In the genomic region with DNA sequence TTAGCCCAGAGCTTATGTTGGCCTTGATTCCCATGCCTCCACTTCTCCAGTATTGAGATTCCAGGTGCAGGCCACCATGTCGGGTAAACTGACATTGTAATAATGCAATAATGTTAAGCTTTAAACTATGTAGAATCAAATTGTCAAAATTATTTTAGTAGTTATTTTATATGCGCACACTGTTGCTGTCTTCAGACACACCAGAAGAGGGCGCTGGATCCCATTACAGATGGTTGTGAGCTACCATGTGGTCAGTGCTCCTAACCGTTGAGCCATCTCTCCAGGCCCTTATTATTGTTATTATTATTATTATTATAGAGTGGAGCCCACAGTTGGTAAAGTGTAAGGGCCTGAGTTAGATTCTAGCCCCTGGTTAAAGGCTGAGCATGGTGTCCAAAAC, we compare ENCODE assay signal across 1 mouse cellular context.
TF ChIP-seq lines count a peak whose summit lies in the region.

No protein-coding gene starts in this region.

TF ChIP-seq in myocyte, 11 proteins besides CTCF, POLR2A, EP300 and RAD21 (continued from another document):
- no peak for TF ChIP-seq MAX (IDR thresholded peaks at IDR 0.05; ENCODE audit: low read depth)
- no peak for TF ChIP-seq E2F4 (IDR thresholded peaks at IDR 0.05; ENCODE audit: insufficient read depth)
- no peak for TF ChIP-seq CEBPB (IDR thresholded peaks at IDR 0.05; ENCODE audit: insufficient read depth, poor library complexity, severe bottlenecking)
- no peak for TF ChIP-seq TCF3 (IDR thresholded peaks at IDR 0.05; ENCODE audit: insufficient read length, low read depth)
- no peak for TF ChIP-seq MYOG (IDR thresholded peaks at IDR 0.05; ENCODE audit: control insufficient read depth in 1 of 3, insufficient read depth in 1 of 3, insufficient read length in 2 of 3, low read depth in 2 of 3)
- TF ChIP-seq USF1 (IDR thresholded peaks at IDR 0.05; ENCODE audit: low read depth), result no peak
- no peak for TF ChIP-seq SRF (IDR thresholded peaks at IDR 0.05; ENCODE audit: control insufficient read depth, insufficient read length, low read depth)
- TF ChIP-seq POLR2AphosphoS2 (IDR thresholded peaks at IDR 0.05; ENCODE audit: insufficient read length, low read depth), result no peak
- no peak for TF ChIP-seq MYOD1 (IDR thresholded peaks at IDR 0.05; ENCODE audit: control insufficient read depth in 1 of 3, insufficient read length in 2 of 3, low read depth in 2 of 3)
TF ChIP-seq in myocyte: peak in this region for 0.
